Mouse (Mus musculus): ENCODE results near the gene Piezo1. TPM values are rescaled to one million over a fixed set of nuclear protein-coding genes. Genes with fewer than 3 reads are reported as not detected.

Piezo1 gene
- 16.5 TPM for polyA plus RNA-seq (2015; fragmentation: Illumina TruSeq; extraction: RNeasy Lipid Tissue Mini Kit (QIAGEN cat#74804); ENCODE audit: insufficient read depth, low read depth, low replicate concordance)

DNA sequence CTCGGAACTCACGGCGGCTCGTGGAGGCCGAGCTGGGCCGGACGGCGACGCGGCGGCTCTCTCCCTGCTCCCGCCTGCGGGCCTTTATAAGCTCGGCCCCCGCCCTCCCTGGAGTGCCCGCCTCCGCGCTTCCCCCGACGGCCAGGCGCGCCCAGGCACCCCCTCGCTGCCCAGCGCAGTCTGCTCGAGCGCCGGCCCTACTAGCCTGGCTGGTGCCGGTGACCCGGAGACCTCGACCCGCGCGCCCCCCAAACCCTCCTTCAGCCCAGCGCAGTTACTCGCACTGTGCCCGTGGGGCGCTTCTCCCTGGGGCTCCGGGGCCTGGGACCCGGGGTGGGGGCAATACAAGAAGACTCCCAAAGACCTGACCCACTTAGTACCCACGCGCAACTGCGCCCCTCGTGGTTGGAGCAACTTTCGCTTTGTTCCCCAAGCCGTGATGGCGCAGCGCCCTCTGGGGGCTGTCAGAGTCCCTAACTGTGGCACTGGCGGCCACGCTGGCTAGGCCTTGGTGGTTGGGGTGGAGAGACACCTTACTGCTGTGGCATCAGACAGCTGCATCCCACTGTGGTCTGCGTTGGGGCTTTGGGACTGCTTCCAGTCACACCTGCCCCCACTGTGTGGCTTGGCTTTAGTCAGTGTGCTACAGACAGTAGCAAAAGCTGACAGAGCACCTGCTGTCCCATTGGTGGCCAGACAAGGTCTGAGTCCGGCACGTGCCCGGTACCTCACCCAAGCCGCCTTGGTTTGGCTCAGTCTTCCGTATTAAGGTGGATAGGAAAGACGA is at the start of gene Piezo1:
TSS of gene Piezo1 (minus strand) at position 65 of the 787 bp plus-strand sequence.

DNA sequence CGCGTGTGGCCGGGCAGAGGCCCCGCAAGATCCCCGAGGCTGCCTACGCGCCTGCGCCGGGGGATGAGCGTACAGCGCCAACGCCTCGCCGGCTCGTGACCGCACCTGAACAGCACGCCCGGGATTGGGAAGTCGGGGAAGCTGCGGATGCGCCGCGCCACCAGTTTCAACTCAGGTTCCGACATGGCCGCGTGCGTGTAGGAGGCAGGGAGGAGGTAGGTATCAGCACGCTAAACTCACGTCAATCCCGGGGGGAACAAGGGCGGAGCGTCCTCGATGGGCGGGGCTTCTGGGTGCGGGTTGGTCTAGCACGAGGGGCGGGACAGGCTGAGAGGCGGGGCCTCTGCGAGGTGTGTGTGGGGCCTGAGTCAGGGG is 25.5 kb upstream of the Piezo1 start, which contains the start of gene Aprt:
TSS of gene Aprt (minus strand) at position 262 of the 375 bp plus-strand sequence.

DNA sequence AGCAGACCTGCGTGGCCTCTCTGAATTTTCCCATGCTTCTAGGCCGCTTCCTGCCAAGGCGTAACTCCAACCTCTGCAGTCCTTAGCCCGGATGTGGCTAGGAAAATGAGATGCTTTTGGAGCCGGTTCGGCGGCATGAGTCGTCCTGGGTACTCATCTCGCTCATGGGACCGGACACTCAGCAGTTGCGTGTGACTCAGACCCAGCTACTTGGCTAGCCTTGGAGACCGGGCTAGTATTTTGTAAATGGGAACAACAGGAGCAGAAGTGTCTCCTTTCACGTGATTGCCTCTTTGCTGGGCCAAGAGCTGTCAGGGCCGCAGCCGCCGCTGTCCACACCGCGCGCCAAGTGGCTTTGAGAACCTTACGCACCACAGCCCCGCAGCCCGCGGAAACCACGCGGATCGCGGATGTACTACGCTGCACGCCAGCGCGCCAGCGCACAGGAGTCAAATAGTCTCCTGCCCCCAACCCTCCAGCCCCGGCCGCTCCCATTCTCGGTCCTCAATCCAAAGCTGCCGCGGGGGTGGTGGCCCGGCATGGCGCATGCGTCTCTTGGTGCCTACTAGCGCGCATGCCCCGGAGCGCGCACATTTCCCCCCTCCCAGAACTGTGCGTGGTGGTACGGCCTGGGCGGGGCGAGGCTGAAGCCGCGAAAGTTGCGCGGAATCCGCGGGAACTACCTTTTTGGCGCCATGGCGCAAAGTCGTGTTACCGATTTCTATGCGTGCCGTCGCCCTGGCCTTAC is 16.4 kb upstream of the Piezo1 start, which contains the start of gene Cdt1:
TSS of gene Cdt1 (plus strand) at position 655 of the 748 bp plus-strand sequence.

DNA sequence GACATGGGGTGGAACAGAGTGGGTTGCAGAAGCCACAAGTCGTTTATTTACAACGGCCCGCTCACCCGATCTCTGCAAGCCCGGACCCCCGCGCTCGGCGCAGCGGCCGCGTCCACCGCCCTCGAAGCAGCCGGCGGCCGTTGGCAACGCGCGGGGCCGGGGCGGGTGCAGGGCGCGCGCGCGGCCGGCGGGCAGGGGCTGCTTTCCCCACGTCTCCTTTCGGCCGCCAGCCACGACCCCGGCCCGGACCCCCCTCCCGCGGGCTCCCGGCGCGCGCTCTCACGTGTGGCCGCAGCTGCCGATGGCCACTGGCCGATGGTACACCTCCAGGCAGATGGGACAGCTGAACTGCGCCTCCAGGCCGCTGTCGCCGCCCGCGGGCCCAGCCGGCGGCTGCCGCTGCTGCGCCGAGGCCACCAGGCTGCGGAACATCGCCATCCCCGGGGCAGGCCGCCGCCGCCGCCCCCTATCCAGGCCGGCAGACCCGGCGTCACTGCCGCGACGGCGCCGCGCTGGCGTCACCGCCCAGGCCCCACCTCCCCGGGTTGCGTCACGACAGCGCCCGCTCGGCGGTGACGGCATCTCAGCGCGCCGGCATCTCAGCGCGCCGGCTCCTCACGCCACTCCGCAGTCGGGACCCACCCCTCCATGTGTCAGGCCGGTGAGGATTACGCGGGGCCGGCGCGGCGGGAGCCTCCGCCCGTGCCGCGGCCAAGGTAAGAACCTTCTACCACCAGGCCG is 75.4 kb downstream of the Piezo1 start, which contains the start of the genes Rnf166 and Ctu2:
TSS of gene Rnf166 (minus strand) at position 485 of the 741 bp plus-strand sequence.
TSS of gene Ctu2 (plus strand) at position 564 of the 741 bp plus-strand sequence.

DNA sequence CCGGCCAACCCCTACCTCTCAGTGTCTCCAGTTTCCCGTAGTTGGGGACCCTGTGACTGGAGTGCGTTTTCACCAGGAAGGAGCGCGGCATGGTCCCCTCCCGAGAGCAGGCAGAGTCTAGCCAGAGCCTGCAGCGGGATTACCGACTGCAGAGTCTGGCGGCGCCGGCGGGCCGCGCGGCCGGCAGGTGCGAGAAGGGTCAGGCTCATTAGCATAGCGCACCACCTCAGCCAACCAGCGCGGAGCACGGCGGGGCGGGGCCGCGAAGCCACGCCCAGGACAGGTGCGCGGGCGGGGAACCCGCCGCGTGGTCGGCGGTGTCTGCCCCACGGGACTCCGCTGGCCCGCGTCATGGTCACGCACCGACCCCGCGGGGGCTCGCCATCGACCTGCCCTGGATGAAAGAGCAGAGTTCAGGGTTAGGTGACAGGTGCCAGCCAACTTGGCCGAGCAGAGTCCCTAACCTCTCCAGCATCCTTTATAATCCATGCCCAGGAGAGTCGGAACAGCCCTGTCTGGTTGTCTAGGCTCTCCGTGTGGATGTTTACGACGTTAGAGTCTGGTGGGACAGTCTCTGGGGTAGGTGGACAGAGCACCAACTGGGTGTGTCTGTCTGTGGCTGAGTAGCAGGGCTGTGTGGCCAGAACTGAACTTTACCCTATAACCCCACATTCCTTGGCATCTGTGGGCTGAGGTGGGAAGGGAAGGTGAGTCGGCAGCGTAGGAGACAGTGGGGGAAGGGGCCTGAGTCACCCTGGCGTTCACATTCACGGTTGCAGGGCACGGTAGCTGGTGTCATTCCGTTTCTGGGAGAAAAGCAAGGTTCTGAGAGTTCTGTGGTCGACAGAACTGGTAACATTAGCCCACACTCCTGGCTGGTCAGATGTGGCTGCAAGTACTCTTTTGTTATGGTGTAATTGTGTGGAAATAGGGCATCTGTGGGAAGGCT is 90.3 kb downstream of the Piezo1 start, which contains the start of gene Snai3:
TSS of gene Snai3 (minus strand) at position 210 of the 949 bp plus-strand sequence.

DNA sequence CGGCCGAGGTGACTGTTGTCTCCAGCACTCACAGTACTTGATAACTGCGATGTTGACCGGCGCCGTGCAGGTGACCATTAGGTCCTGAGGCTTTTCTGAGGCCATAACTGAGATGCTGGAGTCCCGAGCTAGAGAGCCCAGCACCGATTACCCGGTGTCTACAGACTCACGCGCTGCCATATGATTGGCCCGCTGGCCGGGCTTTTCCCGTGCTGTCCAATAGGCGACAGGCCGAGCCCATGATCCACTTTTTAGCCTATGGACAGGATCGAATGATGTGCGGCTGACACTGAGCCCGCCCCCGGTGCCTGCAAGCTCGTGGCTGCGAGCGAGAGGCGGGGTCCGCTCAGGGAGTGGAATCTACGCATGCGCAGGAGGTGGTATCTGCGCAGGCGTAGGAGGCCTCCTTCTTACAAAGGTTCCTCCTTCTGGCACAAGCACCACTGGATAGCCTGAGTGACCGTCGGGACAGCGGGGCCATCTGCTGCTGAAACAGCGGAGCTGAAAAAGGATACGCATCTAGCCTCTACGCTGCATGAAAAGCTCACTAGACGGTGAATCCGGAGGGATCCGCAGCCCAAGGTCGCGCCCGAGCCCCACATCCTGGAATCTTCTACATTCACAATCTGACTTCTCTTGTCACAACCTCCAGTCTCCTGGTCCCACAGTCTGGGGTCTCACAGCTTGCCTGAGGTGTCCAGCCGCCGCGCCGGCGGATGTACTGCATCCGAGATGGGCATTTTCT is 107.7 kb downstream of the Piezo1 start, which contains the start of gene Mvd:
TSS of gene Mvd (minus strand) at position 161 of the 745 bp plus-strand sequence.

DNA sequence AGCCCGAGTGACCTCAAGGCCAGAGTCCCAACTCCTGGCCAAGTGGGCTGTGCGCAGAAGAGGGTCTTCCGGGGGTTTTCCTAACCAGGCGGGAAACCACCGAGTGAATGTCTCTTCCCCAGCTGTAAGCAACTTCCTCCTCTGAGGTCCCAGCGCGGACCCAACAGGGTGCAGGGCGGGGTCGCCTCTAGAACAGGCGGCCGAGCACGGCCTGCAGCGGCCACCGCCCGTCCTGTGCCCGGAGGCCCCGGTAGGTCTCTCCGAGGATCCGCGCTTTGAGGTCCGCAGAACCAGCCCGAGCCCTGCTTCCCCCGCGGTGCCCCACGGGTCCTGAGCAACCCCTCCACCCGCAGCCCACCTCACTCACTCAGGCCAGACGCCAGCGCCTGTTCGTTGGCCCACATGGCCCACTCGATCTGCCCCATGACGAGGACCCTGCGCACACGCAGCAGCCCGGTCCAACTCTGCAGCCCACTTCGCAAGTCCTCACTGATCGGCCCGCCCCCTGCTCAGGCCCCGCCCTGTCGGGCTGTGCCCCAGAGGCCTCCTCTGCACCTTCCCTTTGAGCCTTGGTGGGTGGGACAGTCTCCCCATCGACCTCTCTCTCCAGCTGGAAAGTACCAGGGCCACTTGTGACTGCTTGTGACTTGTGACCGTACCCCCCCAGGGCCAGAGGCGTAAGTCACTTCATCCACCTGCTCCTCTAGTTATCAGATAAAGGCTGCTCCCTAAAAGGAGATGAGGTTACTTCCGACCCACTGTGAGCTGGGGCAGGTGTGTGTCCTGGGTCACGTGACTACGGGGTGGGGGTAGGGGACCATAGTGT is 118.5 kb downstream of the Piezo1 start, which contains the start of gene Cyba:
TSS of gene Cyba (minus strand) at position 488 of the 826 bp plus-strand sequence.

Other genes with a start within 250 kb of the Piezo1 start
- gene Trhr2, start 190.6 kb downstream of the Piezo1 start, polyA plus RNA-seq (2015; fragmentation: Illumina TruSeq; extraction: RNeasy Lipid Tissue Mini Kit (QIAGEN cat#74804); ENCODE audit: insufficient read depth, low read depth, low replicate concordance): not detected
- gene Zc3h18, start 174.7 kb downstream of the Piezo1 start, polyA plus RNA-seq (2015; fragmentation: Illumina TruSeq; extraction: RNeasy Lipid Tissue Mini Kit (QIAGEN cat#74804); ENCODE audit: insufficient read depth, low read depth, low replicate concordance): 11.0 TPM
- not detected for gene Il17c, start 129.3 kb downstream of the Piezo1 start, polyA plus RNA-seq (2015; fragmentation: Illumina TruSeq; extraction: RNeasy Lipid Tissue Mini Kit (QIAGEN cat#74804); ENCODE audit: insufficient read depth, low read depth, low replicate concordance)
- gene Cyba, start 118.4 kb downstream of the Piezo1 start, polyA plus RNA-seq (2015; fragmentation: Illumina TruSeq; extraction: RNeasy Lipid Tissue Mini Kit (QIAGEN cat#74804); ENCODE audit: insufficient read depth, low read depth, low replicate concordance): 26.7 TPM
- 4.5 TPM for gene Mvd, start 107.9 kb downstream of the Piezo1 start, polyA plus RNA-seq (2015; fragmentation: Illumina TruSeq; extraction: RNeasy Lipid Tissue Mini Kit (QIAGEN cat#74804); ENCODE audit: insufficient read depth, low read depth, low replicate concordance)
- 0.68 TPM for gene Snai3, start 90.6 kb downstream of the Piezo1 start, polyA plus RNA-seq (2015; fragmentation: Illumina TruSeq; extraction: RNeasy Lipid Tissue Mini Kit (QIAGEN cat#74804); ENCODE audit: insufficient read depth, low read depth, low replicate concordance)
- 9.4 TPM for gene Rnf166, start 75.3 kb downstream of the Piezo1 start, polyA plus RNA-seq (2015; fragmentation: Illumina TruSeq; extraction: RNeasy Lipid Tissue Mini Kit (QIAGEN cat#74804); ENCODE audit: insufficient read depth, low read depth, low replicate concordance)
- 6.3 TPM for gene Ctu2, start 75.2 kb downstream of the Piezo1 start, polyA plus RNA-seq (2015; fragmentation: Illumina TruSeq; extraction: RNeasy Lipid Tissue Mini Kit (QIAGEN cat#74804); ENCODE audit: insufficient read depth, low read depth, low replicate concordance)
- gene Cdt1, start 16.7 kb upstream of the Piezo1 start, polyA plus RNA-seq (2015; fragmentation: Illumina TruSeq; extraction: RNeasy Lipid Tissue Mini Kit (QIAGEN cat#74804); ENCODE audit: insufficient read depth, low read depth, low replicate concordance): 1.1 TPM
- 22.5 TPM for gene Aprt, start 25.6 kb upstream of the Piezo1 start, polyA plus RNA-seq (2015; fragmentation: Illumina TruSeq; extraction: RNeasy Lipid Tissue Mini Kit (QIAGEN cat#74804); ENCODE audit: insufficient read depth, low read depth, low replicate concordance)
- gene Galns, start 60.1 kb upstream of the Piezo1 start, polyA plus RNA-seq (2015; fragmentation: Illumina TruSeq; extraction: RNeasy Lipid Tissue Mini Kit (QIAGEN cat#74804); ENCODE audit: insufficient read depth, low read depth, low replicate concordance): 1.8 TPM
- 17.6 TPM for gene Trappc2l, start 60.3 kb upstream of the Piezo1 start, polyA plus RNA-seq (2015; fragmentation: Illumina TruSeq; extraction: RNeasy Lipid Tissue Mini Kit (QIAGEN cat#74804); ENCODE audit: insufficient read depth, low read depth, low replicate concordance)
- not detected for gene Pabpn1l, start 71.4 kb upstream of the Piezo1 start, polyA plus RNA-seq (2015; fragmentation: Illumina TruSeq; extraction: RNeasy Lipid Tissue Mini Kit (QIAGEN cat#74804); ENCODE audit: insufficient read depth, low read depth, low replicate concordance)
- 11.7 TPM for gene Cbfa2t3, start 147.8 kb upstream of the Piezo1 start, polyA plus RNA-seq (2015; fragmentation: Illumina TruSeq; extraction: RNeasy Lipid Tissue Mini Kit (QIAGEN cat#74804); ENCODE audit: insufficient read depth, low read depth, low replicate concordance)
- 3.9 TPM for gene Acsf3, start 224.2 kb upstream of the Piezo1 start, polyA plus RNA-seq (2015; fragmentation: Illumina TruSeq; extraction: RNeasy Lipid Tissue Mini Kit (QIAGEN cat#74804); ENCODE audit: insufficient read depth, low read depth, low replicate concordance)